In the genomic region with DNA sequence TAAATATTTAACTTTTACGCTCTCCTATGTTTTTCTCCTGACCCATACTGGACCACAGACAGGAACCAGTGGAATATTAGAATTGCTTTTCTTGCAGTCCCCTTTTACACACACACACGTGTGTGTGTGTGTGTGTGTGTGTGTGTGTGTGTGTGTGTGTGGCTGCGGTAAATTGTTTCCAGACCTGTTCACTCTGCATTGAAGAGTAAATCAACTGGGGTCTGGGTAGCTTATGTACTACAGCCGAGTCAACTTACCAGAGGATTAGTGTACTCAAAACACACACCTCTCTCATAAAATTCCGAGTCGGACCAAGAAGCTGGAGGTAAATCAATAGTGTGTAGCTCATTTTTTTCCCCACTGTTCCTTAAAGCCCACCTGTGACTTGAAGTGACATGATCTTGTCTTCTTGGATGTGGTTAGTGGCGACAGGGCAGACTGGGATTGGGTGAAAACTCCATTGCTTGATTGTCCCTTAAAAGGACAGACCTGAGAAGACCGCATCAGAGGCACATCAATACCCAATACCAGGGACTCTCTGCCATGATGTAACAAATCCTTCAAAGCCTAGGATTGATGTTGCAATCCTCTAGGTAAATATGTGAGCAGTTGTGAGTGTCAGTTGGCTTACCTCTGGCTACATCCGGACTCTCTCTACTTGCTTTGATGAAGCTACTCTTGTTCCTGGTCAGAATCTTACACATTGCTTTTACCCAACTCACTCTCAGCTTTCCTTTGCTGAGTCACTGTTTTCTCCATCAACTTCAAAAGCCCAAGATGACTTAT, we compare ENCODE assay signal across 22 mouse cellular contexts.
DNase-seq lines count a peak whose midpoint lies in the region; ATAC-seq lines count a peak whose summit lies in the region.
"Had no signal": no experiment of that assay in that cellular context is flagged by ENCODE, and none has a peak within 500 bp of the region (broad histone marks: within the 10 kb centered on the region; RNA-seq: fewer than 3 reads in every experiment).

No protein-coding gene starts in this region.

- H3K4me3 ChIP-seq in embryonic facial prominence, embryonic 10.5 days, result no peak overlapping the region
- no peak overlapping the region for H3K4me3 ChIP-seq in embryonic facial prominence, embryonic 12.5 days
- no peak overlapping the region for H3K4me3 ChIP-seq in liver, embryonic 12.5 days
- H3K4me3 ChIP-seq in liver, embryonic 16.5 days (ENCODE audit: low read depth, low read length), result no peak overlapping the region
- H3K4me3 ChIP-seq: embryonic facial prominence, embryonic 13.5 days; forebrain, embryonic 12.5 days; heart, adult 2 months; heart, embryonic 15.5 days; hindbrain, embryonic 13.5 days had no signal

- DNase-seq in embryonic facial prominence, embryonic 10.5 days (ENCODE audit: low spot score), result peak; percentile 37
- DNase-seq in urinary bladder, postnatal 4 days (ENCODE audit: low spot score in 2 of 2), result no peak
- no peak for DNase-seq in frontal cortex, postnatal 14 days (ENCODE audit: low spot score in 2 of 2)
- DNase-seq: adrenal gland, adult 2 months; adrenal gland, postnatal 25 days; cerebellum, adult 2 months; cerebellum, postnatal 10 days; gastrocnemius, postnatal 14 days; heart, adult 2 months; heart, postnatal 14 days had no signal

- ATAC-seq in embryonic facial prominence, embryonic 12.5 days (ENCODE audit: insufficient number of reproducible peaks, insufficient read depth, low FRiP score, low TSS enrichment), result 0 out of 2 replicates have a peak, but pooled peaks have one; percentile 64
- ATAC-seq in liver, embryonic 12.5 days, result peak; percentile 72
- peak; percentile 88 for ATAC-seq in liver, embryonic 16.5 days (ENCODE audit: low read depth)
- no peak for ATAC-seq in cerebellum, adult (ENCODE audit: insufficient number of reproducible peaks, low FRiP score, low TSS enrichment)
- ATAC-seq: forebrain, embryonic 16.5 days; Patski had no signal

- H3K4me2 ChIP-seq in embryonic facial prominence, embryonic 12.5 days (replicated peaks), result no peak overlapping the region
- H3K4me2 ChIP-seq in liver, embryonic 12.5 days, result no peak overlapping the region
- peak overlapping the region; percentile 39; the same call in 1 of the 2 replicates for H3K4me2 ChIP-seq in liver, embryonic 16.5 days (ENCODE audit: low read depth, low read length)
- H3K4me2 ChIP-seq: embryonic facial prominence, embryonic 13.5 days; forebrain, embryonic 12.5 days; heart, embryonic 11.5 days; heart, embryonic 15.5 days; hindbrain, embryonic 13.5 days had no signal

- no peaks in the 10 kb centered on the region for H3K9me3 ChIP-seq in embryonic facial prominence, embryonic 10.5 days
- H3K9me3 ChIP-seq in embryonic facial prominence, embryonic 12.5 days, result no peaks in the 10 kb centered on the region
- H3K9me3 ChIP-seq in liver, embryonic 12.5 days (replicated peaks), result no peaks in the 10 kb centered on the region
- H3K9me3 ChIP-seq in liver, embryonic 16.5 days (replicated peaks; ENCODE audit: control insufficient read depth, low read length), result no peaks in the 10 kb centered on the region
- H3K9me3 ChIP-seq: embryonic facial prominence, embryonic 13.5 days; forebrain, embryonic 12.5 days; heart, embryonic 15.5 days; hindbrain, embryonic 13.5 days had no signal

- H3K36me3 ChIP-seq in embryonic facial prominence, embryonic 10.5 days (replicated peaks), result no peaks in the 10 kb centered on the region
- H3K36me3 ChIP-seq in embryonic facial prominence, embryonic 12.5 days, result no peaks in the 10 kb centered on the region
- H3K36me3 ChIP-seq in liver, embryonic 12.5 days, result no peaks in the 10 kb centered on the region
- no peaks in the 10 kb centered on the region for H3K36me3 ChIP-seq in liver, embryonic 16.5 days (ENCODE audit: control insufficient read depth, insufficient read depth)
- H3K36me3 ChIP-seq: embryonic facial prominence, embryonic 13.5 days; forebrain, embryonic 12.5 days; heart, embryonic 15.5 days; hindbrain, embryonic 13.5 days had no signal

- WGBS in embryonic facial prominence, embryonic 10.5 days, result 74% methylated on average over 9 of the region's 9 CpGs
- 64% methylated on average over 9 of the region's 9 CpGs for WGBS in embryonic facial prominence, embryonic 12.5 days
- 67% methylated on average over 9 of the region's 9 CpGs for WGBS in liver, embryonic 12.5 days (ENCODE audit: insufficient replicate concordance)
- WGBS in liver, embryonic 16.5 days (ENCODE audit: insufficient replicate concordance), result 55% methylated on average over 9 of the region's 9 CpGs

- no peak overlapping the region for H3K27ac ChIP-seq in embryonic facial prominence, embryonic 10.5 days (replicated peaks)
- no peak overlapping the region for H3K27ac ChIP-seq in embryonic facial prominence, embryonic 12.5 days
- no peak overlapping the region for H3K27ac ChIP-seq in liver, embryonic 12.5 days
- peak overlapping the region; percentile 57; the same call in 1 of the 2 replicates for H3K27ac ChIP-seq in liver, embryonic 16.5 days (ENCODE audit: low read length)
- H3K27ac ChIP-seq: embryonic facial prominence, embryonic 13.5 days; forebrain, embryonic 12.5 days; heart, adult 2 months; heart, embryonic 15.5 days; hindbrain, embryonic 13.5 days had no signal

- H3K9ac ChIP-seq in embryonic facial prominence, embryonic 12.5 days, result no peak overlapping the region
- no peak overlapping the region for H3K9ac ChIP-seq in liver, embryonic 12.5 days
- H3K9ac ChIP-seq in liver, embryonic 16.5 days (ENCODE audit: low read depth, low read length), result no peak overlapping the region
- H3K9ac ChIP-seq: embryonic facial prominence, embryonic 13.5 days; forebrain, embryonic 12.5 days; heart, embryonic 15.5 days; hindbrain, embryonic 13.5 days had no signal

- H3K4me1 ChIP-seq in embryonic facial prominence, embryonic 10.5 days, result peaks cover 32% of the 10 kb centered on the region
- H3K4me1 ChIP-seq in embryonic facial prominence, embryonic 12.5 days, result peaks cover 20% of the 10 kb centered on the region
- H3K4me1 ChIP-seq in liver, embryonic 12.5 days, result no peaks in the 10 kb centered on the region
- H3K4me1 ChIP-seq in liver, embryonic 16.5 days (ENCODE audit: control insufficient read depth, low read depth, low read length), result no peaks in the 10 kb centered on the region
- H3K4me1 ChIP-seq: heart, embryonic 15.5 days had no signal

- no peaks in the 10 kb centered on the region for H3K27me3 ChIP-seq in embryonic facial prominence, embryonic 10.5 days (replicated peaks; ENCODE audit: low read depth, poor library complexity, severe bottlenecking)
- H3K27me3 ChIP-seq in embryonic facial prominence, embryonic 12.5 days, result no peaks in the 10 kb centered on the region
- no peaks in the 10 kb centered on the region for H3K27me3 ChIP-seq in liver, embryonic 12.5 days (replicated peaks)
- H3K27me3 ChIP-seq in liver, embryonic 16.5 days (ENCODE audit: control insufficient read depth, insufficient read depth, low read depth, low read length), result no peaks in the 10 kb centered on the region
- H3K27me3 ChIP-seq: CH12.LX; embryonic facial prominence, embryonic 13.5 days; heart, embryonic 15.5 days; hindbrain, embryonic 13.5 days; Patski had no signal
